Mouse (Mus musculus) left cerebral cortex, adult 11 months (tissue): ENCODE measurements around the gene Fam120b.

Experiments
- DNase-seq: peaks from one replicate; pipeline ENCODE4 v3.0.0; 2022; ENCODE audit warnings: low spot score

Fam120b gene

GRCm38 (mm10) chr17:15379741-15380526, 16.1 kb upstream of the Fam120b start:
- DNase-seq, result no peak

- no peak for DNase-seq
These were observed 15.4 kb upstream of the Fam120b start for GRCm38 (mm10) chr17:15380641-15381051.

- DNase-seq, result no peak
These were observed 14.7 kb upstream of the Fam120b start for GRCm38 (mm10) chr17:15381092-15381860.

GRCm38 (mm10) chr17:15381869-15382660, 13.9 kb upstream of the Fam120b start:
- no peak for DNase-seq

- no peak for DNase-seq
These were observed 12.6 kb upstream of the Fam120b start for GRCm38 (mm10) chr17:15383360-15383759.

GRCm38 (mm10) chr17:15388892-15389291, 7.1 kb upstream of the Fam120b start:
- no peak for DNase-seq

GRCm38 (mm10) chr17:15389356-15389755, 6.6 kb upstream of the Fam120b start:
- no peak for DNase-seq

GRCm38 (mm10) chr17:15401716-15402115, 5.7 kb downstream of the Fam120b start:
- DNase-seq, result no peak

- no peak for DNase-seq
These were observed 10.6 kb downstream of the Fam120b start for GRCm38 (mm10) chr17:15406576-15406975.

DNA sequence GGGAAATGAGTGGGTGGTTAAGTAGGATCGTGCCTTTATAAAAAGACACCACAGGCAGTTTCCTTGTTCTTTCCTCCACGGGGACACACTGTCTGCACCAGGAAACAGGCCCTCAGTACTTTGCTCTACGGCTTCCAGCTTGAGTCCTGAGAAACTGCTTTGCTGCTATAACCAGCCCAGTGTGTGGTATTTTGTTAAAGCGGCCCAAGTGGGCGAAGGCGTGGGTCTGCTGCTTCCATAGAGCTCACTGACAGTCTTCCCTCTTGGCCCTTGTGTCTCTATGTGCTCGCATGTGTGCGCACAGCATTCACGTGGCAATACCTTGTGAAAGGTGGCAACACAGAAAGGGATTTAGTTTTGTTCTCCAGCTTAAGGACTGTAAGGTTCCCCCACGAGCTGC, 13.3 kb downstream of the Fam120b start:
- peak; percentile 43 for DNase-seq

DNA sequence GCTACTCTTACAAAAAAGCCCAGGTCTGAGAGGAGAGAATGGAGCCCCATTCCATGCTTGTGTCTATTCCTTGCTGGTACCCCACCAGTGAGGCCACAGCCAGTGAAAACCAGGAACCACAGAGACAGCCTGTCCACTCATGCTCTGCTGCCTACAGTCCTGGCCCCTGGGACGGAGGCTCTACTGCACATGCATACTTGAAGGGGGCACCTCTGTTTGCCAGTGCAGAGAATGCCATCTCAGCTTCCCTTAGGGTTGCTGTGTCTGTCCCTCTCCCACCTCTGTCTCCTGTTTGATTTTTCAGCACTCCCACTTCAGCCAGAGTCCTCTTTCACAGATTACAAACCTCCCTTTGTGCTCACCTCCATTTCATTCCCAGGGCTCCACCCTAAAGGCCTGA, 14.9 kb downstream of the Fam120b start:
- no peak for DNase-seq

- DNase-seq, result no peak
These were observed 20.7 kb downstream of the Fam120b start for GRCm38 (mm10) chr17:15416596-15417215.

GRCm38 (mm10) chr17:15419534-15419933, 23.5 kb downstream of the Fam120b start:
- no peak for DNase-seq

DNA sequence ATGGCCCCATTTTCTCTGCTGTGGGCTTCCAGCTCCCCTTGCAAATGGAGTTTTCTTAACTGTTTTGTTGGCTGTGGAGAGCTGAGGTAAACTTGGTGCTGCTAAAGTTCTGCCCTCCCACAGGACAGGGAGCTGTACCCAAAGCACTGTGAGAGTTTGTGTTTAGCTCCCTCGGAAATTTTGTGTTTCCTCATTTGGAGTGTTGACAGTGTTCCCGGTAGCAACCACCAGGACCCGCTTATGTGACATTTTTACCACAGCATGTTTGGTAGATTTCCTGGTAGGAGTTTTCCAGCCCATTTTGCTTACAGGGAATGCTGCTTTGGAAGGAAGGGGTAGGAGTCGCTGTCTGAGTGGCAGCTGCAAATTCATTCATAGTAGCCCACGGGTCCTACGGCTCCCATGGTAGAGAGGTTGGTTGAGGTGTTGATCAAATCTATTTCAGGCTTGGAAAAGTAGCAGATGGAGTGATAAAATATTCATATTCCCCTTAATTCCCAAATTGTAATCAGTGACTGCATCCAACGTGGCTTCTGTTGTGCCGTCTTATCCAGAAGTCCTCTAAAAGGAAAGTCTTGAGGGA, 24.1 kb downstream of the Fam120b start:
- DNase-seq, result no peak

DNA sequence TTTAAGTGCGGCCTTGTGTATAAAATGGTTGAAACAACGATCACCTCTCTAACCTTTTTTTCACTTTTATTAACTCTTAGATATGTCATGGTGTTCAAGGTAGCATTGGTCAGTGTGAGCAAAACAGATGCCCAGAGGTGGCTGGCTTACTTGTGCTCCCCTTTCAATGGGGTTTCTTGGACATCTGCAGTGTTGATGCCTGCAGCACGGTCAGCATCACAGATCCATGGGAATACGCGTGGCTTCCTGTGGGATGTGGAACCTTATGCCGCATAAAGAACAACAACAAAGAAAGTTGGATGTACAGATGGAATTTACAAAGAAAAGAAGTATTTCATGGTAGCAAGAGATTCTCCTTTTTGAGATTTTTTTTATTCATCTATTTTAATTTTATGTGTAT, 25.4 kb downstream of the Fam120b start:
- no peak for DNase-seq

DNA sequence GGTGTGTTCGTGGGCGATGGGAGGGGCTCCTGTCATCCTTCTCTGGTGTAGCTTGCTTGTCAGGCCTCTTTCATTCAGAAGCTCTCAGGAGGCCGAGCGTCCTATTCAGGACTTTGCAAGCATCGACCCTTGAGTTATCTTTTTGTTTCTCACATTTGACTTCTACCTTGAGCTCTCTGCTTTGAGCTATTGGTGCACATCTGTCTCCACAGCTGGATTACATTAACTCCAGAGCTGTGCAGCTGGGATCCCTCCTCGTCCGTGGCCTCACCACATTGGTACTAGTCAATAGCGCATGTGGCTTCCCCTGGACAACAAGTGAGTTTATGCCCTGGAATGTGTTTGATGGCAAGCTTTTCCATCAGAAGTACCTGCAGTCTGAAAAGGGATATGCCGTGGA, 26.7 kb downstream of the Fam120b start:
- no peak for DNase-seq

DNA sequence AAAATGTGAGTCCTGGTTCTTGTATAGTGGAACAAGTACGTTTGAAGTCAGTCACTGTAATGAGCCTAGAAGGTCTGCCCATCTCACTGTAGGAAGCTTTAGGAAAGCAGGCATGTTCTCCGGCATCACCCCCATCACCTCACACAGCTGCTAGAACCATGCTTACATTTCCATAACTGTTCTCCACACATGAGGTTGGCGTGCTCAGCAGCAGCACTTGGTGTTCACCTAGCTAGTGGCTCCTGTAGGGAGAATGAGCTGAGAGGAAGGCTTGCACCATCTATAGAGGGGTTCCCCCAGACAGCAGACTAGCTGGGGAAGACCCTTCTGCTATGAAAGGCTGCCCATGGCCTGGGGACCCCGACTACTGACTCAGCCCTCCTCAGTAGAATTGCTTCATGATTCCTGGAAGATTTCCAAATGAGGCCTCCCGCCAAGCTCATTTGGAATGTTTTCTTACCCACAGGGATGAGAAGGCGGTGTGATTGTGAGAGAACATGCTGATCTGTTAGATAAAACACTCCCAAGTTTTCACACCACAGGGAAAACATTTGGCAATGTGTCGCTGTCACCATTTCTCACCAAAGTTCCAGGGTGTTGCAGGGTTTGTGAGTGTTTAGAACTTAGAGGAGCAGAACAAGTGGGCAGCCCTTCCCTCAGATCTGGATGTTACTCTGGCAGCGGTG, 27.2 kb downstream of the Fam120b start:
- peak; percentile 68 for DNase-seq

DNA sequence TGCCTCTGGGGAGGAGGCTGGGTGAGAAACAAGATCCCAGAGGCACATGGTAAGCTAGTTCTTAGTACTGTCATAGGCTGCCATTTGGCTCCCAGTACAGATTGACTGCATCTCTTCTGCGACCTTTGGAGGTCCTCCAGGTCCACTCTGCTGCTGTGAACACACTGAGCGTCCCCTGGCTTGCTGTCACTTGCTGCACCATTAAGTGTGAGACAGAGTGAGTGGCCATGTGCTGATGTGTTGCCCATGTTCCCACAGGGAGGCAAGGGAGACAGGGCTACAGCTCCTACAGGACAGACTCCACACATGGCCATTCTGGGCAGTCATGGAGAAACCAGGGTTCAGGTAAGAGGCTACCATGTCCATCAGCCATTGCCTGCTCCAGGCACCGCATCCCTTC, 29.9 kb downstream of the Fam120b start:
- no peak for DNase-seq

GRCm38 (mm10) chr17:15429451-15429850, 33.4 kb downstream of the Fam120b start:
- DNase-seq, result no peak

- no peak for DNase-seq
These were observed 33.9 kb downstream of the Fam120b start for GRCm38 (mm10) chr17:15429937-15430336.

DNA sequence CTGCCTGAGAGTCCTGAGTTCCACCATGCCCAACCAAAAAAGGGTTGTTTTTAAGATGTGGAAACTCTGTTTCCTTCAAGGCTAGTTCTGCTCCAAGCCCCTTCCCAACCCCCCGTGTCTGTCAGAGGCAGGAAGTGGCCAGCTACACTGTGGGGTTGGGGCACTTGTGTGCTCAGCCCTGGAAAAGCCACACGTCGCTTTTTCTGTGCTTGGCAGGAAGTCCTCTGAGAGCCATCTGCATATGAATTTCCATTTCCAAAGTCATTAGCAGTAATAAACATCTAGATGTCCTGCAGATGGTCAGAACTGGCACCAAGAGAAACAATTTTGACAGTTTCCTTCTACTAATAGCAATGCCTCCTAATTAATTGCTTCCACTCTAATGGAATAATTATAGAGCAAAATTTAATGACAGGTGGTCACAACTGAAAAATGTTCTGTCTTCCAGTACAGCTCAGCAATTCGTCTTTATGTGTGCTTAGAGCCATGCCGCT, 35.1 kb downstream of the Fam120b start:
- no peak for DNase-seq
